Mouse (Mus musculus): ENCODE data around the gene 1700001J03Rik. TPM values are rescaled to one million over a fixed set of nuclear protein-coding genes. Genes with fewer than 3 reads are reported as not detected.

The 1700001J03Rik gene
- total RNA-seq, 2 experiments from 2014 or later: 0.79 to 1.4 TPM

- H3K4me3 ChIP-seq: no peak overlapping the region
- intact Hi-C loops (cut with DNase I): no loop called here
- H3K27ac ChIP-seq: no peak overlapping the region
- TF ChIP-seq CTCF (IDR thresholded peaks at IDR 0.05): no peak
- DNase-seq: no peak
These were observed 34.6 kb downstream of the 1700001J03Rik start for GRCm38 (mm10) chr5:146150454-146150853.

GRCm38 (mm10) chr5:146147903-146148302 lies 37.2 kb downstream of the 1700001J03Rik start:
- intact Hi-C loops (cut with DNase I): no loop called here
- TF ChIP-seq CTCF (IDR thresholded peaks at IDR 0.05): peak; percentile 28; the same call in 1 of the 2 replicates

More at GRCm38 (mm10) chr5:146147903-146148302, 37.2 kb downstream of the 1700001J03Rik start:
- Histone ChIP-seq H3K27ac (no peak overlapping the region), H3K4me3 (no peak overlapping the region)
- no peak for DNase-seq

Other genes with a start within 250 kb of the 1700001J03Rik start
- gene Cyp3a25, start 175.7 kb downstream of the 1700001J03Rik start, total RNA-seq (2021): not detected
- gene Cyp3a59, start 106.0 kb downstream of the 1700001J03Rik start, total RNA-seq (2021): not detected
- gene Gm5565, start 24.8 kb downstream of the 1700001J03Rik start, total RNA-seq (2021): not detected
- gene Gm6309, start 14.6 kb downstream of the 1700001J03Rik start, total RNA-seq (2021): not detected
- 10 to 100 TPM; 40.9 to 41.5 TPM for gene Rnf6, start 36.3 kb upstream of the 1700001J03Rik start, total RNA-seq (2021)
- gene Cdk8, start 45.9 kb upstream of the 1700001J03Rik start, total RNA-seq (2021): 10 to 100 TPM; 16.8 to 17.6 TPM
- gene Wasf3, start 199.7 kb upstream of the 1700001J03Rik start, total RNA-seq (2021): under 1 TPM; 0.64 to 0.92 TPM